Mouse (Mus musculus) liver, postnatal 0 days (tissue): Measurements from ENCODE around the gene Serpinb9.

ENCODE experiments used
- CTCF ChIP-seq: sonication (generic); IDR thresholded peaks from 2 replicates; pipeline ENCODE4 v1.5.1; 2016; ENCODE audit warnings: antibody characterized with exemption, low read depth
- EP300 ChIP-seq: IDR thresholded peaks from 2 replicates; pipeline ENCODE4 v1.6.1; 2016; ENCODE audit warnings: antibody characterized with exemption, low read depth, mild to moderate bottlenecking

DNA sequence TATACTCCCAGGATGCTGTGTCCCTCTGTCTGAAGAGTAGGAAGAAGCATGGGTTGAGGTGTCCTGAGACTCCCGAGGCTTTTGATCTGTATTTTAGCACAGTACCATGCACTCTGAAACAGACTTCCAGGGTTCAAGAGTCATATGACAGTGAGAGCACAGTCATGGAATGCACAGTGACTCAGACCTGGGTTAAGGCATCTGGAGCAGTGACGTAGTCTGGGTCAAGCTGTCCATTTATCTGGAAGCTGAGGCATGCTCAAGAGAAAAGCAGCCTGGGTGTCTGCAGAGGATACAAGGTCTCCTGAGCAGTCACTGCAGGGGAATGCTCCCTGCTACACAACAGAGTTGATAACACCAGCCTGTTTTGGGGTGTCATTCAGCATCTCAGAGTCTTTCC, 25.5 kb downstream of the Serpinb9 start:
- no peak for TF ChIP-seq CTCF
- TF ChIP-seq EP300 = no peak
